Mouse (Mus musculus) MEL (cell line): ENCODE results near the gene Lpo.

Source experiments
- CHD2 ChIP-seq: IDR thresholded peaks from 2 replicates; pipeline ENCODE4 v1.6.1; 2011; ENCODE audit warnings: low read length, improper control_type of control experiment
- CTCF ChIP-seq, 3 experiments: IDR thresholded peaks in 2 of 3; conservative IDR thresholded peaks in 1 of 3; 2 replicates each; pipeline ENCODE4 v1.5.1; 2011 to 2012; ENCODE audit warnings: low read length in 3 of 3, low read depth in 2 of 3, mild to moderate bottlenecking in 2 of 3, improper control_type of control experiment in 1 of 3, inconsistent platforms in 1 of 3, mixed read lengths in 1 of 3, moderate library complexity in 1 of 3; ENCODE audit not compliant: control insufficient read depth in 1 of 3, insufficient read depth in 1 of 3, poor library complexity in 1 of 3, severe bottlenecking in 1 of 3
- E2F4 ChIP-seq: IDR thresholded peaks from 2 replicates; pipeline ENCODE4 v1.6.1; 2011; ENCODE audit warnings: low read depth, low read length, improper control_type of control experiment, borderline replicate concordance
- EP300 ChIP-seq, 2 experiments: IDR thresholded peaks; 2 replicates each; pipeline ENCODE4 v1.6.1; 2011; ENCODE audit warnings: improper control_type of control experiment in 2 of 2, low read length in 2 of 2, low read depth in 1 of 2, mild to moderate bottlenecking in 1 of 2
- GATA1 ChIP-seq: IDR thresholded peaks from 2 replicates; pipeline ENCODE4 v1.6.1; 2011; ENCODE audit warnings: low read depth, low read length, improper control_type of control experiment
- HCFC1 ChIP-seq: IDR thresholded peaks from 2 replicates; pipeline ENCODE4 v1.6.1; 2012; ENCODE audit warnings: low read depth, mild to moderate bottlenecking, inconsistent platforms, low read length, improper control_type of control experiment, moderate library complexity
- POLR2A ChIP-seq, 2 experiments: IDR thresholded peaks; 2 replicates each; pipeline ENCODE4 v1.6.1; 2011 to 2012; ENCODE audit warnings: low read length in 2 of 2, mild to moderate bottlenecking in 2 of 2, control low read depth in 1 of 2, improper control_type of control experiment in 1 of 2, low read depth in 1 of 2, moderate library complexity in 1 of 2; ENCODE audit not compliant: control insufficient read depth in 1 of 2, insufficient read depth in 1 of 2, poor library complexity in 1 of 2
- RCOR1 ChIP-seq: IDR thresholded peaks from 2 replicates; pipeline ENCODE4 v1.6.1; 2012; ENCODE audit warnings: low read depth, mild to moderate bottlenecking, inconsistent platforms, low read length, improper control_type of control experiment
- SIN3A ChIP-seq: IDR thresholded peaks from 2 replicates; pipeline ENCODE4 v1.6.1; 2012; ENCODE audit warnings: low read length, improper control_type of control experiment, inconsistent platforms
- SMC3 ChIP-seq: IDR thresholded peaks from 2 replicates; pipeline ENCODE4 v1.6.1; 2011; ENCODE audit warnings: low read depth, low read length, improper control_type of control experiment
- TCF12 ChIP-seq: IDR thresholded peaks from 2 replicates; pipeline ENCODE4 v1.6.1; 2014; ENCODE audit warnings: low read depth, mild to moderate bottlenecking, inconsistent platforms, low read length, improper control_type of control experiment, moderate library complexity

DNA sequence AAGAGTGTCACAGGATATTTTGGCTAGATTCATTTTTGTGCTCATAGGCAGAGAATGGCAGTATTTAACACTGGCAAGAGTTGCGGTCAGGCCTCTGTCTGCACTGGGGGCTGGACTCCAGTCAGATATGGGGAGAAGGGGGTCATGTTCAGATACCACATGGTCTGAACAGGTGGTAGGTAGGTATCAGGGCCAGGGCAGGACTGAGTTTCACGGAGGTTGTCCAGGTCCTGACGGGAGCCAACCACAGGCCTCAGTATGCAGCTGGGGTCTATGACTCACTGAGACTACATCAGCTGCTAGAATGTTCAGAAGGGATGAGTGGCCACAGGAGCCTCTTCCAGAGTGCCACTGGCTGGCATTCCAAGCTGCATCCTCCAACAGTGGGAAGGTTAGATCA is 55.7 kb downstream of the Lpo start:
- TF ChIP-seq TCF12, result no peak
- TF ChIP-seq CTCF (IDR thresholded peaks at IDR 0.05 in 2 of 3, conservative IDR thresholded peaks at IDR 0.05 in 1 of 3; ENCODE audit: control insufficient read depth in 1 of 3, insufficient read depth in 1 of 3, low read depth in 2 of 3, low read length in 3 of 3, poor library complexity in 1 of 3, severe bottlenecking in 1 of 3), result no peak
- TF ChIP-seq SIN3A, result no peak
- TF ChIP-seq POLR2A (IDR thresholded peaks at IDR 0.05; ENCODE audit: control insufficient read depth in 1 of 2, insufficient read depth in 1 of 2, low read depth in 1 of 2, low read length in 2 of 2, poor library complexity in 1 of 2), result no peak
- TF ChIP-seq GATA1, result no peak
- no peak for TF ChIP-seq E2F4
- no peak for TF ChIP-seq HCFC1
- TF ChIP-seq RCOR1, result no peak
- TF ChIP-seq SMC3, result no peak
- no peak for TF ChIP-seq EP300 (IDR thresholded peaks at IDR 0.05; ENCODE audit: low read depth in 1 of 2, low read length in 2 of 2)
- TF ChIP-seq CHD2, result no peak
